Mouse (Mus musculus): ENCODE results near the gene Mlxip. TPM values are rescaled to one million over a fixed set of nuclear protein-coding genes. Genes with fewer than 3 reads are reported as not detected.

Gene Mlxip
- polyA plus RNA-seq, 1 experiment = 61.2 TPM

DNA sequence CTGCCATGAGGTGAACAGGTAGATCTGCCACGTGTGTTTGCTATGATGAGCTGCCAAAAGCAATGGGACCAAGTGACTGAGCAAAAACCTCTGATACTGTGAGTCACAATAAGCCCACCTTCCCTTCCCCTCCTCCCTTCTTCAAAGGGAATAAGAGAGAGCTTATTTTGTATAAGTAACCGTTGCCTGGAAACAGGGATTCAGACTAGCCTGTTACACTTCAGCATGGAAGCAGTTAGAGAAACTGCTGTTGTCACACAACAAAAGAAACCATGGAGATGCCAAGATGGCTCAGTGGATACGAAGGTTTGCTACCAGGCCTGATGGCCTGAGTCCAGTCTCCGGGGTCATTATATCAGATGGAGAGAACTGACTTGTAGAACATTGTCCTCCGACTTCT lies 79.2 kb downstream of the Mlxip start:
- H3K4me1 ChIP-seq (ENCODE audit: control insufficient read depth, insufficient read depth, low read length) = no peaks in the 10 kb centered on the region; the same call in 1 of the 2 replicates
- TF ChIP-seq CTCF (IDR thresholded peaks at IDR 0.05; ENCODE audit: insufficient read depth, low read length) (no peak), POLR2A (IDR thresholded peaks at IDR 0.05; ENCODE audit: borderline replicate concordance, extremely low read depth, low read depth, low read length) (no peak)
- DNase-seq = no peak
- WGBS = 79% methylated on average over 5 of the region's 5 CpGs
- H3K4me3 ChIP-seq (replicated peaks; ENCODE audit: extremely low read depth, low read depth, low read length) = no peak overlapping the region

- WGBS = 67% methylated on average over 11 of the region's 11 CpGs
- no peak for DNase-seq
- Histone ChIP-seq H3K4me3 (replicated peaks; ENCODE audit: extremely low read depth, low read depth, low read length) (no peak overlapping the region), H3K4me1 (ENCODE audit: control insufficient read depth, insufficient read depth, low read length) (no peaks in the 10 kb centered on the region)
- no peak for TF ChIP-seq CTCF (IDR thresholded peaks at IDR 0.05; ENCODE audit: insufficient read depth, low read length)
Measured at GRCm38 (mm10) chr5:123487659-123488395, 93.2 kb downstream of the Mlxip start.

- no peak for TF ChIP-seq CTCF (IDR thresholded peaks at IDR 0.05; ENCODE audit: insufficient read depth, low read length)
- no peak for TF ChIP-seq POLR2A (IDR thresholded peaks at IDR 0.05; ENCODE audit: borderline replicate concordance, extremely low read depth, low read depth, low read length)
- no peaks in the 10 kb centered on the region for H3K4me1 ChIP-seq (ENCODE audit: control insufficient read depth, insufficient read depth, low read length)
- DNase-seq = no peak
- no peak within 1 kb of the TSS for H3K4me3 ChIP-seq (replicated peaks; ENCODE audit: extremely low read depth, low read depth, low read length)
- 8% methylated on average over 25 of the region's 25 CpGs for WGBS
Measured at GRCm38 (mm10) chr5:123489112-123489785, 94.7 kb downstream of the Mlxip start, which contains the start of the genes Lrrc43 and Il31. Gene Lrrc43, plus strand, starts transcription at chr5:123489305. Gene Il31, minus strand, starts transcription at chr5:123489489.

DNA sequence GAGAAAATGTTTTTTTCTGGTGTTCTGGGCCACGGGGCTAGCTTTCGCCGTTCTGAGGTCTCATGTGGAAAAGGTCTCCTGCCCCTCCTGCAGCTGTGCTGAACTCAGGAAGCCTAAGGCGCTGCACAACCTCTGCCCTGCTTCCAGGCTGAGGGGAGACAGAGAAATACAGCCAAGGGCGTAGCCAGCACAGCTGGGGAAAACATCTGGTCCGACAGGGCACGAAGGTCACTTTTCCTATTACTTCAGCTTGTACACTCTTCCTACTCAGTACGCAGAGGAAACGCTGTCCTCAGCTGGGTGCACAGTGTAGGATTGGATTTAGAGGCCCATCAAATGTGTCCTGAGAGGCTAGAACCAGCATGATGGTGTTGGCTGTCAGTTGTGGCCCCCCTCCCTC lies 95.3 kb downstream of the Mlxip start:
- DNase-seq = no peak
- no peak overlapping the region for H3K4me3 ChIP-seq (replicated peaks; ENCODE audit: extremely low read depth, low read depth, low read length)
- no peak for TF ChIP-seq POLR2A (IDR thresholded peaks at IDR 0.05; ENCODE audit: borderline replicate concordance, extremely low read depth, low read depth, low read length)
- no peak for TF ChIP-seq CTCF (IDR thresholded peaks at IDR 0.05; ENCODE audit: insufficient read depth, low read length)
- WGBS = 43% methylated on average over 9 of the region's 9 CpGs
- no peaks in the 10 kb centered on the region for H3K4me1 ChIP-seq (ENCODE audit: control insufficient read depth, insufficient read depth, low read length)

DNA sequence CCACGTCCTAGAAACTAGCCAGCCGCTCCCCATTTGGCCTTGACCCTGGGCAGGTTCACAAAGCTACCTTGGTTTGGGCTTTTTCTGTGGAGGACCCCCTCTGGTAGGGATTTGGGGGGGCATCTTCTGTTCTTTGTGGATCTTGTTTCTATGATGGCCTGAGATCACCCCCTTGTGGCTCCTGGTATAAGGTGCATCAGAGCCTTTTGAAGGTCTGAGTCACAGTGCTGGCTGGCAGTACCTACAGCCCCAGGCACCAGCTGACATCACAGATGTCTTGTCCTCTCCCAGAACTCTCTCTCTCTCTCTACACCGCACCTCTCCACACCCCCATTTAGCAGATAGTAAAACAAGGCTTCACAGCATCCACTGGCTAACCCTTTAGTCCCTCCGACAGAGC lies 105.1 kb downstream of the Mlxip start:
- Histone ChIP-seq H3K4me3 (replicated peaks; ENCODE audit: extremely low read depth, low read depth, low read length) (no peak overlapping the region), H3K4me1 (ENCODE audit: control insufficient read depth, insufficient read depth, low read length) (0 out of 2 replicates have a peak, but pooled peaks cover 3% of the 10 kb centered on the region)
- TF ChIP-seq CTCF (IDR thresholded peaks at IDR 0.05; ENCODE audit: insufficient read depth, low read length) (0 out of 2 replicates have a peak, but pooled peaks have one; percentile 16), POLR2A (IDR thresholded peaks at IDR 0.05; ENCODE audit: borderline replicate concordance, extremely low read depth, low read depth, low read length) (no peak)
- 52% methylated on average over 4 of the region's 4 CpGs for WGBS
- no peak for DNase-seq

- WGBS = 41% methylated on average over 4 of the region's 4 CpGs
- TF ChIP-seq POLR2A (IDR thresholded peaks at IDR 0.05; ENCODE audit: borderline replicate concordance, extremely low read depth, low read depth, low read length) (no peak), CTCF (IDR thresholded peaks at IDR 0.05; ENCODE audit: insufficient read depth, low read length) (no peak)
- DNase-seq = no peak
- Histone ChIP-seq H3K4me1 (ENCODE audit: control insufficient read depth, insufficient read depth, low read length) (0 out of 2 replicates have a peak, but pooled peaks cover 3% of the 10 kb centered on the region), H3K4me3 (replicated peaks; ENCODE audit: extremely low read depth, low read depth, low read length) (no peak overlapping the region)
Measured at GRCm38 (mm10) chr5:123501973-123502372, 107.4 kb downstream of the Mlxip start.

Other genes starting within 250 kb of the Mlxip start
- gene Psmd9, start 225.4 kb upstream of the Mlxip start, polyA plus RNA-seq (2012; rRNA removed) = 19.3 and 21.5 TPM in 2 replicates
- 1.4 and 2.2 TPM in 2 replicates for gene Hpd, start 212.1 kb upstream of the Mlxip start, polyA plus RNA-seq (2012; rRNA removed)
- 6.3 and 9.1 TPM in 2 replicates for gene Wdr66, start 142.7 kb upstream of the Mlxip start, polyA plus RNA-seq (2012; rRNA removed)
- 9.4 and 11.9 TPM in 2 replicates for gene Bcl7a, start 51.0 kb upstream of the Mlxip start, polyA plus RNA-seq (2012; rRNA removed)
- 3.4 and 3.8 TPM in 2 replicates for gene Lrrc43, start 94.5 kb downstream of the Mlxip start, polyA plus RNA-seq (2012; rRNA removed)
- gene Il31, start 94.7 kb downstream of the Mlxip start, polyA plus RNA-seq (2012; rRNA removed) = not detected in 2 replicates
- 5.8 and 8.5 TPM in 2 replicates for gene B3gnt4, start 115.7 kb downstream of the Mlxip start, polyA plus RNA-seq (2012; rRNA removed)
- 37.4 and 58.4 TPM in 2 replicates for gene Diablo, start 129.4 kb downstream of the Mlxip start, polyA plus RNA-seq (2012; rRNA removed)
- gene Gm49027, start 130.7 kb downstream of the Mlxip start, polyA plus RNA-seq (2012; rRNA removed) = 14.2 and 15.2 TPM in 2 replicates
- gene Vps33a, start 178.2 kb downstream of the Mlxip start, polyA plus RNA-seq (2012; rRNA removed) = 12.9 and 15.9 TPM in 2 replicates